Mouse (Mus musculus): ENCODE measurements around the gene Exph5.

DNA sequence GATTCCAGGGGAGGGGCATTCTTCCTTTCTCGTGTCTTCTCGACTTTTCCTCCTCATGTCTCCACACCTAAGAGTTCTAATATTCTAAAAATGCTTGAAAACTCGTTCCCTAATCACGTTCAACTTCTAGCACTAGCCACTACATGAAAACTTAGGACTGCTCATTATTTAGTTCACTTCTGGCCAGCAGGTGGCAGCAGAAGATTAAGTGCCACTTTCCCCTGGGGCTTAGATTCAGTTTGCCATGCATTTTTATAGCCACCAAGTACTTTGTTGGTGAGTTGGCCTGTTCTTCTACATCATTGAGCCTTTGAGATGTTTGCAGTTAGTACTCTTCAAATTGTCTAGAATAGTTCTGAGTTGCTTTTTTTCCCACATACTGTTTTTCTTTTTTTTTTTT lies 47.1 kb upstream of the Exph5 start:
- TF ChIP-seq CTCF (IDR thresholded peaks at IDR 0.05; ENCODE audit: low read depth, low read length) (no peak), GATA1 (IDR thresholded peaks at IDR 0.05; ENCODE audit: borderline replicate concordance, low read length) (no peak), TAL1 (conservative IDR thresholded peaks at IDR 0.05; ENCODE audit: low read depth, low read length) (no peak)
